Mouse (Mus musculus) embryonic fibroblast, embryonic 13.5 days (primary cell): ENCODE results near the gene Fam168a.

Source experiments
- CTCF ChIP-seq: IDR thresholded peaks from 2 replicates; pipeline ENCODE4 v1.5.1; 2011; ENCODE audit warnings: mild to moderate bottlenecking, control low read depth, low read length, moderate library complexity, borderline replicate concordance; ENCODE audit not compliant: insufficient read depth
- POLR2A ChIP-seq: IDR thresholded peaks from 2 replicates; pipeline ENCODE4 v1.6.1; 2011; ENCODE audit warnings: low read depth, mild to moderate bottlenecking, control low read depth, low read length, moderate library complexity

DNA sequence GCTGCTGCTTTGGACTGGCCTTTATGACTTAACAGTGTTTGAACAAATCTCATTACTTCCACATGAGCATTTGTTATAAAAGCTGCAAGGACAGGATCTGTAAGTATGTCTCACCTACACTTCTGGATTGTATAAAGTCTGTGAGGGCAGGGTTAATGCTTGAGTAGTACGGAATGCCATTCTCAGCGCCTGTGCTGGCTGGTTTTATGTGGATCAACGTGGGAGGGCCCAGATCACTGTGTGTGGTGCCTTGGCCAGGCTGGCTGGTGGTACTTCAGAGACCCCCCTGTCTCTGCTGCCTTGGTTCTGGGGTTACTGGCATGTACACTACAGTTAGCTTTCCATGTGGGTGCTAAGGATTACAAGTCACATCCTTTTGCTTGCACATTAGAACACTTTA lies 61.1 kb downstream of the Fam168a start:
- TF ChIP-seq CTCF (no peak), POLR2A (no peak)
